Mouse (Mus musculus): ENCODE data around the gene Vmn2r27. TPM values are rescaled to one million over a fixed set of nuclear protein-coding genes. Genes with fewer than 3 reads are reported as not detected.

Gene Vmn2r27
- total RNA-seq (2015) (not detected in 2 replicates), total RNA-seq (2017) (not detected in 2 replicates)

- ATAC-seq (replicated peaks; ENCODE audit: poor library complexity): no peak
These were observed at the start of gene Vmn2r27 for GRCm38 (mm10) chr6:124231756-124232155. Vmn2r27 (minus strand) TSS chr6:124231856.

DNA sequence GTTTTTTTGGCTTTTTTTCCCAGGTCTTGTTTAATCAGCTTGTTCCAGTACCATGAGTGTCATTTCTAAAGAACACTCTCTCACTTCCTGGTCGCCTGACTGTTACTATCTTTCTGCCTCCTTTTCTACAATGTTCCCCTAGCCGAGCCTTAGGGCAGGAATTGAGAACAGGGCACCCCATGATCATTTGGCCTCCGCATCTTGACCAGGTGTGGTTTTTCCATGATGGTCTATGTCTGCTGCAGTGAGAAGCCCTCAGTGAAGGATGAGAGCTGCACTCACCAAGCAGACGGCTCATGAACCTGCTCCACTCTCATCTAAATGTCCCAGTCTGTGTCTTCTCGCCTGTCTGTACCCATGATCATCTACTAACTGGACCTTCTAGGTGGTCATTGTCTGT lies 46.6 kb upstream of the Vmn2r27 start:
- no peak for ATAC-seq (replicated peaks; ENCODE audit: poor library complexity)

DNA sequence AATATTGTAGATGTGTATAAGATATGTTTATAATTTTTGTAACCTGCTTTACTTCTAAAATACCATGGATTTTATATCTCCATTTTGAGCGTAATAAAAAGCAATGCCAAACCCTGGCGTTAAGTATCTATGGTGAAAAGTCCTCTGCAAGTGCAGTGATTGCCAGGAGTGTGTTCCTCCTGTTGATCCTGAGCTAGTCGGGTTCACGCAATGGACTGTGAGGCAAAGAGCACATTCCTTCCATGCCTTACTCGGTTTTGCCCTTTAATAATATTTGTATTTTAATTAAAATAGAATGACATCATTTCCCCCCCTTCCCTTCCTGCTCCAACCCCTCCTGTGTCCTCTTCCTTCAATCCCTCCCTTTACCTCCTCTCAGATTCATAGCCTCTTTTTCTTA lies 46.0 kb upstream of the Vmn2r27 start:
- no peak for ATAC-seq (replicated peaks; ENCODE audit: poor library complexity)

DNA sequence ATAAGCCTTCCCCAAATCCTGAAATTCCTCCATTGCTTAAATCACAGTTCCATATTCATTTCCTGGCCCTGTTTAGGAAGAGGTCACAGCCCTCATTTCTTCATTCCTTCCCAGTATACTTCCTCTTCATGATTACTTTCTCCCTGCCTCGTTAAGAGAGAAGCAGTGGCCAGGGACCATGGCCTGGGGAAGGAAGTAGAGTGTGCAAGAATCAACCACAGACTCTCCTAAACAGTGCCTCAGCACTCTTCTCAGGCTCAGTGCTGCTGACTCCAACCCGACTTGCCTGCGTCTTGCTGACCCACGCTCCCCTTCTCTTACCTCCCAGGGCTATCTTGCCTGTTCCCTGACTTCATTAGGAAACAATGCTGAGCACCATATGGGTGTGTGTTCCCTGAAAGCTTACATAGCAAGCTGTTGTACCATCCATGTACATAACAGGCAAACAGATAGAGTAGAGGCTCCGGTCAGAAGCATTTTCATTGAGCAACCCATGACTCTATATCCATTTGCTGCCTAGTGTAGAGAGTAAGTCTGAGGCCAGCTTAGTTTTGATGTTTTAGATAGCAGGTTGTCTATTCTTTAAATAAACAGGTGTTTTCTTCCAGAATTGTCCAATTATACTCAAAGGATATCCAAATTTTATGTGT lies 41.7 kb upstream of the Vmn2r27 start:
- peak; percentile 98 for ATAC-seq (replicated peaks; ENCODE audit: poor library complexity)

- peak; percentile 94 for ATAC-seq (replicated peaks; ENCODE audit: poor library complexity)
These were observed 31.0 kb upstream of the Vmn2r27 start for GRCm38 (mm10) chr6:124262696-124263095.

- peak; percentile 92 for ATAC-seq (replicated peaks; ENCODE audit: poor library complexity)
These were observed 28.7 kb upstream of the Vmn2r27 start for GRCm38 (mm10) chr6:124260198-124260931.

GRCm38 (mm10) chr6:124255721-124256470 lies 24.2 kb upstream of the Vmn2r27 start:
- no peak for ATAC-seq (replicated peaks; ENCODE audit: poor library complexity)

GRCm38 (mm10) chr6:124202116-124202515 lies 29.5 kb downstream of the Vmn2r27 start:
- peak; percentile 100 for ATAC-seq (replicated peaks; ENCODE audit: poor library complexity)

DNA sequence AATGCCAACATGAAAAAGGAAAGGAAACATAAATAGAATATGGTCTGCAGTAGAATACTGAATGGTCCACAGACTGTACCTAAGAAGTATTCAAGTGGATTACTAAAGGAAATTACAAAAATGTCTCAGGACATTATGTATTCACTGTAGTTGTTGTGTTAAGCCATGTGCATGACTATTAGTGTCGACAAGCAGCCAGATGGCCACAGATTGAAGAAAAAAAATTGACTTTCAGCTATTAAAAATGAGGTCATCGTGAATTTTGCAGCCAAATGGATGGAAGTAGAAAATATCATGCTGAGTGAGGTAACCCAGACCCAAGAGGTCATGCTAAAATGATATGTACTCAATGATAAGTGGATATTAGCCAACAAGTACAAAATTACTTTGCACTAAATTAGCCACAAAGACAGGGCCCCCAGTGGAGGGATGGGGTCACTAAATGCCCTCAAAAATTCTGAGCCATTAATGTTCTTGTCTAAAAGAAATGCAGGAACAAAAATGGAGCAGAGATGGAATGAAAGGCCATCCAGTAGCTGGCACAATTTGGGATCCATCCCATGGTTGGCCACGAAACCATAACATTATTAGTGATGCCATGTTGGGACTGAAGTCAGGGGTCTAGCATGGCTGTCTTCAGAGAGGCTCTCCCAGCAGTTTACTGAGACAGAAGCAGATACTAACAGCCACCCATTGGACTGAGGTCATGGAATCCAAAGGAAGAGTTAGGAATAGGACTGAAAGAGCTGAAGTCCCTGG lies 63.0 kb downstream of the Vmn2r27 start:
- no peak for ATAC-seq (replicated peaks; ENCODE audit: poor library complexity)

DNA sequence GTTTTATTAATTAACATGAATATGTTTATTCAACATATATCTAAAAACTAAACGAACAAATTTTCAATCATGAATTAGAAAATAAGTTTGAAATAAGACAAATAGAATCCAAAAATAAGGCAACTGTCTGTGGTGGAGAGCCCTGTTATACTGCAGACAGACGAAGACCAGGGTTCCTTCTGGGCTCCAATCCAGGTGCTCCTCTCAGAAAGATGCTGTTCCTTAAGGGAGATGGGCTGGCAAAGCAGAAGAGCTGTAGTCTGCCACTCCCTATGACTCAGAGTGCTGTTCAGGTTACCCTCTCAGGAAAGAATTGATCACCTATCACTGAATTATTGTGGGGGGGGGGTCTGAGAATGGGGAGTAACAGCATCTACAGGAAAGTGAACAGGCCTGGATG lies 65.1 kb downstream of the Vmn2r27 start:
- no peak for ATAC-seq (replicated peaks; ENCODE audit: poor library complexity)

GRCm38 (mm10) chr6:124149808-124150207 lies 81.8 kb downstream of the Vmn2r27 start:
- peak; percentile 60 for ATAC-seq (replicated peaks; ENCODE audit: poor library complexity)

Other genes starting within 250 kb of the Vmn2r27 start
- not detected in 2 replicates for gene Vmn2r26, start 207.3 kb downstream of the Vmn2r27 start, total RNA-seq (2015)
- gene Vmn2r26, start 207.3 kb downstream of the Vmn2r27 start, total RNA-seq (2017): not detected in 2 replicates
- gene Cd163, start 72.8 kb upstream of the Vmn2r27 start, total RNA-seq (2015): 0.76 and 0.86 TPM in 2 replicates
- 2.7 TPM in 2 replicates for gene Cd163, start 72.8 kb upstream of the Vmn2r27 start, total RNA-seq (2017)
- 15.5 and 20.7 TPM in 2 replicates for gene Pex5, start 183.2 kb upstream of the Vmn2r27 start, total RNA-seq (2015)
- gene Pex5, start 183.2 kb upstream of the Vmn2r27 start, total RNA-seq (2017): 18.9 and 20.6 TPM in 2 replicates
- 5.1 and 8.7 TPM in 2 replicates for gene Clstn3, start 232.9 kb upstream of the Vmn2r27 start, total RNA-seq (2015)
- 6.8 and 10.4 TPM in 2 replicates for gene Clstn3, start 232.9 kb upstream of the Vmn2r27 start, total RNA-seq (2017)